Mouse (Mus musculus): ENCODE data around the gene Actr1a.

Actr1a gene

GRCm38 (mm10) chr19:46399886-46400285, 4.3 kb upstream of the Actr1a start:
- no peak for DNase-seq (ENCODE audit: low read depth)

- DNase-seq (ENCODE audit: low read depth) = no peak
These were observed 3.8 kb upstream of the Actr1a start for GRCm38 (mm10) chr19:46399372-46399771.

- DNase-seq (ENCODE audit: low read depth) = no peak
These were observed 2.9 kb upstream of the Actr1a start for GRCm38 (mm10) chr19:46398401-46398800.

GRCm38 (mm10) chr19:46397436-46398001, 2.0 kb upstream of the Actr1a start:
- DNase-seq (ENCODE audit: low read depth) = peak; percentile 37

GRCm38 (mm10) chr19:46396686-46397435, 1.3 kb upstream of the Actr1a start, which contains the start of gene Sufu:
TSS of gene Sufu (plus strand) at chr19:46396896.
- peak; percentile 99 for DNase-seq (ENCODE audit: low read depth)

- no peak for DNase-seq (ENCODE audit: low read depth)
These were observed 561 bp upstream of the Actr1a start for GRCm38 (mm10) chr19:46396109-46396508.

GRCm38 (mm10) chr19:46394712-46395108, 838 bp downstream of the Actr1a start:
- no peak for DNase-seq (ENCODE audit: low read depth)

- DNase-seq (ENCODE audit: low read depth) = peak; percentile 79
These were observed 3.5 kb downstream of the Actr1a start for GRCm38 (mm10) chr19:46392018-46392417.

- DNase-seq (ENCODE audit: low read depth) = peak; percentile 35
These were observed 5.7 kb downstream of the Actr1a start for GRCm38 (mm10) chr19:46389872-46390271.

GRCm38 (mm10) chr19:46382275-46382674, 13.3 kb downstream of the Actr1a start:
- no peak for DNase-seq (ENCODE audit: low read depth)

- no peak for DNase-seq (ENCODE audit: low read depth)
These were observed 19.7 kb downstream of the Actr1a start for GRCm38 (mm10) chr19:46375891-46376290.

GRCm38 (mm10) chr19:46375489-46375888, 20.1 kb downstream of the Actr1a start:
- DNase-seq (ENCODE audit: low read depth) = no peak

- peak; percentile 42 for DNase-seq (ENCODE audit: low read depth)
These were observed 21.0 kb downstream of the Actr1a start for GRCm38 (mm10) chr19:46374477-46375088.

GRCm38 (mm10) chr19:46369204-46369603, 26.3 kb downstream of the Actr1a start:
- peak; percentile 93 for DNase-seq (ENCODE audit: low read depth)

GRCm38 (mm10) chr19:46367798-46368590, 27.6 kb downstream of the Actr1a start:
- DNase-seq (ENCODE audit: low read depth) = no peak

- DNase-seq (ENCODE audit: low read depth) = peak; percentile 75
These were observed 32.1 kb downstream of the Actr1a start for GRCm38 (mm10) chr19:46363294-46364009.

GRCm38 (mm10) chr19:46362104-46362503, 33.4 kb downstream of the Actr1a start:
- DNase-seq (ENCODE audit: low read depth) = no peak

GRCm38 (mm10) chr19:46358381-46358780, 37.2 kb downstream of the Actr1a start:
- peak; percentile 82 for DNase-seq (ENCODE audit: low read depth)

- peak; percentile 95 for DNase-seq (ENCODE audit: low read depth)
These were observed 37.9 kb downstream of the Actr1a start for GRCm38 (mm10) chr19:46357344-46358280.

GRCm38 (mm10) chr19:46356701-46357138, 38.8 kb downstream of the Actr1a start:
- peak; percentile 94 for DNase-seq (ENCODE audit: low read depth)
